Mouse (Mus musculus) megakaryocyte progenitor cell, adult 5-6 weeks (primary cell): ENCODE data around the gene Cracr2b. TPM values are rescaled to one million over a fixed set of nuclear protein-coding genes. Genes with fewer than 3 reads are reported as not detected.

Experiments used
- ATAC-seq: replicated peaks from 2 replicates; pipeline ENCODE4 v1.8.0; 2016; ENCODE audit warnings: mild to moderate bottlenecking, moderate TSS enrichment, inconsistent platforms; ENCODE audit not compliant: poor library complexity
- total RNA-seq, 2 experiments: library from RNA; stranded (forward) in 1 of 2; stranded (reverse) in 1 of 2; fragments of 157-497, 149-512 nt in 1 of 2; fragments of 200-1000 nt in 1 of 2; gene quantifications; 2 replicates each; pipeline versions ENCODE4 v1.2.3 to v1.2.4; 2015 to 2017

Gene Cracr2b
- total RNA-seq (2015), result 8.6 and 8.9 TPM in 2 replicates
- total RNA-seq (2017), result 11.4 and 16.6 TPM in 2 replicates

- peak; percentile 40 for ATAC-seq
Observed at GRCm38 (mm10) chr7:141460391-141461113, at the start of gene Cracr2b. Gene Cracr2b (plus strand): TSS chr7:141461094.

GRCm38 (mm10) chr7:141411667-141412066 lies 49.2 kb upstream of the Cracr2b start:
- ATAC-seq, result no peak

GRCm38 (mm10) chr7:141413331-141413730 lies 47.6 kb upstream of the Cracr2b start:
- ATAC-seq, result no peak

GRCm38 (mm10) chr7:141413809-141414584 lies 46.9 kb upstream of the Cracr2b start, which contains the start of gene Gatd1:
Gene Gatd1 (minus strand): TSS chr7:141414136.
- ATAC-seq, result peak; percentile 88

- ATAC-seq, result no peak
Observed at GRCm38 (mm10) chr7:141416144-141416841, 44.6 kb upstream of the Cracr2b start.

GRCm38 (mm10) chr7:141417731-141418681 lies 42.9 kb upstream of the Cracr2b start:
- ATAC-seq, result no peak

- no peak for ATAC-seq
Observed at GRCm38 (mm10) chr7:141418970-141419369, 41.9 kb upstream of the Cracr2b start.

- no peak for ATAC-seq
Observed at GRCm38 (mm10) chr7:141420030-141420702, 40.7 kb upstream of the Cracr2b start.

GRCm38 (mm10) chr7:141423811-141424210 lies 37.1 kb upstream of the Cracr2b start:
- ATAC-seq, result no peak

GRCm38 (mm10) chr7:141426948-141427730 lies 33.8 kb upstream of the Cracr2b start:
- peak; percentile 41; the same call in 1 of the 2 replicates for ATAC-seq

- no peak for ATAC-seq
Observed at GRCm38 (mm10) chr7:141428701-141429100, 32.2 kb upstream of the Cracr2b start.

GRCm38 (mm10) chr7:141429310-141429709 lies 31.6 kb upstream of the Cracr2b start, which contains the start of gene Cend1:
Gene Cend1 (minus strand): TSS chr7:141429491.
- ATAC-seq, result peak; percentile 34; the same call in 1 of the 2 replicates

GRCm38 (mm10) chr7:141429840-141430584 lies 30.9 kb upstream of the Cracr2b start:
- no peak for ATAC-seq

GRCm38 (mm10) chr7:141430585-141431240 lies 30.2 kb upstream of the Cracr2b start:
- ATAC-seq, result no peak

- ATAC-seq, result no peak
Observed at GRCm38 (mm10) chr7:141431434-141432185, 29.3 kb upstream of the Cracr2b start.

GRCm38 (mm10) chr7:141432186-141432611 lies 28.7 kb upstream of the Cracr2b start:
- no peak for ATAC-seq
